Mouse (Mus musculus) kidney, embryonic 14.5 days (tissue): ENCODE results near the gene Phip. TPM values are rescaled to one million over a fixed set of nuclear protein-coding genes. Genes with fewer than 3 reads are reported as not detected.

Source experiments
- ATAC-seq: fragments of 200-750 bp; cut with Nextera tagmentation; 2 replicates; pipeline ENCODE4 v1.8.0; 2017; ENCODE audit warnings: moderate number of reproducible peaks, mild to moderate bottlenecking, moderate TSS enrichment, moderate library complexity; ENCODE audit not compliant: low FRiP score, low TSS enrichment
- H3K27ac ChIP-seq: fragments of 300-500 bp; sonication (generic); 2 replicates; pipeline ENCODE4 v1.5.1; 2014; ENCODE audit warnings: low read depth, mild to moderate bottlenecking, low read length, moderate library complexity, mixed read lengths
- H3K27me3 ChIP-seq: fragments of 300-500 bp; sonication (generic); 2 replicates; pipeline ENCODE4 v1.6.1; 2014; ENCODE audit warnings: mild to moderate bottlenecking, low read length; ENCODE audit not compliant: control insufficient read depth, insufficient read depth
- H3K36me3 ChIP-seq: fragments of 300-500 bp; sonication (generic); 2 replicates; pipeline ENCODE4 v1.6.1; 2014; ENCODE audit warnings: low read length, mixed read lengths; ENCODE audit not compliant: control insufficient read depth, insufficient read depth
- H3K4me1 ChIP-seq: fragments of 300-500 bp; sonication (generic); 2 replicates; pipeline ENCODE4 v1.6.1; 2014; ENCODE audit warnings: low read length, mixed read lengths; ENCODE audit not compliant: control insufficient read depth, insufficient read depth
- H3K4me2 ChIP-seq: fragments of 300-500 bp; sonication (generic); replicated peaks from 2 replicates; pipeline ENCODE4 v1.6.1; 2014; ENCODE audit warnings: low read depth, mild to moderate bottlenecking, low read length
- H3K4me3 ChIP-seq: fragments of 300-500 bp; sonication (generic); 2 replicates; pipeline ENCODE4 v1.5.1; 2014; ENCODE audit warnings: mild to moderate bottlenecking, low read length
- H3K9ac ChIP-seq: fragments of 300-500 bp; sonication (generic); 2 replicates; pipeline ENCODE4 v1.6.1; 2014; ENCODE audit warnings: low read depth, mild to moderate bottlenecking, low read length, moderate library complexity
- H3K9me3 ChIP-seq: fragments of 300-500 bp; sonication (generic); 2 replicates; pipeline ENCODE4 v1.6.1; 2016; ENCODE audit warnings: low read length; ENCODE audit not compliant: control insufficient read depth
- WGBS: fragments of 180-500 bp; shearing (Covaris S2); extraction: QIAGEN DNeasy Blood & Tissue Kit; methylation state at CpG from one replicate; pipeline ENCODE4 v1.1.7; 2014; 5-methylcytosine and 5-hydroxymethylcytosine counted together
- polyA plus RNA-seq: library from polyadenylated mRNA; unstranded; fragments of >200 nt; fragmentation: Nextera tagmentation; extraction: Ambion mirVana; gene quantifications from 2 replicates; pipeline ENCODE4 v1.2.1, GENCODE M21; 2014

Gene Phip
- polyA plus RNA-seq, 1 experiment from 2014 or later, result 98.5 TPM

DNA sequence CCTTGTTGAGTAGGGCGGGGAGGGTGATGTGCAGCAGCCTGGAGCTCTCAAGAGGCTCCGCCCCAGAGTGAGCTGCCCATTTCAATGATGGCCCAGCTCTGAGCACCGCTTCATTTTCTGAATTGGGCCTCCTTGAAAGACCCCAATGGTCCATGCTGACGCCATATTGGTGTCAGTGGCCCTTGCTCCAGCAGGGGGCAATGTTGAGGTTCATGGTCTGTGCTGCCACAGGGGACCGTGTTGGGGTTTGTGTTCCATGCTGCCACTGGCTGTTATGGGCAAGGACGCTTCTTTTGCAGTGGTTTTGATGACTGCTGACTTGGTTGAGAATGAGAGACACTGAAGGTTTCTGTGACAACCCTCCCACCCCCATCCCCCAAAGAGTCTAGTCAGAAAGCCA, 148.9 kb downstream of the Phip start:
- H3K27me3 ChIP-seq, result no peaks in the 10 kb centered on the region

More for the DNA sequence above, 148.9 kb downstream of the Phip start:
- H3K27ac ChIP-seq, result no peak overlapping the region
- WGBS, result 95% methylated on average over 6 of the region's 6 CpGs
- no peak overlapping the region for H3K4me3 ChIP-seq
- H3K9ac ChIP-seq, result no peak overlapping the region
- ATAC-seq, result no peak
- no peaks in the 10 kb centered on the region for H3K9me3 ChIP-seq
- H3K36me3 ChIP-seq, result no peaks in the 10 kb centered on the region
- H3K4me2 ChIP-seq, result no peak overlapping the region
- H3K4me1 ChIP-seq, result 0 out of 2 replicates have a peak, but pooled peaks cover 3% of the 10 kb centered on the region

Other genes starting within 250 kb of the Phip start
- gene Irak1bp1, start 146.0 kb downstream of the Phip start, polyA plus RNA-seq, result 23.9 and 31.9 TPM in 2 replicates
- gene Hmgn3, start 171.2 kb upstream of the Phip start, polyA plus RNA-seq, result 111 and 134 TPM in 2 replicates